Mouse (Mus musculus): ENCODE results near the gene Ccn6.

Ccn6 gene

DNA sequence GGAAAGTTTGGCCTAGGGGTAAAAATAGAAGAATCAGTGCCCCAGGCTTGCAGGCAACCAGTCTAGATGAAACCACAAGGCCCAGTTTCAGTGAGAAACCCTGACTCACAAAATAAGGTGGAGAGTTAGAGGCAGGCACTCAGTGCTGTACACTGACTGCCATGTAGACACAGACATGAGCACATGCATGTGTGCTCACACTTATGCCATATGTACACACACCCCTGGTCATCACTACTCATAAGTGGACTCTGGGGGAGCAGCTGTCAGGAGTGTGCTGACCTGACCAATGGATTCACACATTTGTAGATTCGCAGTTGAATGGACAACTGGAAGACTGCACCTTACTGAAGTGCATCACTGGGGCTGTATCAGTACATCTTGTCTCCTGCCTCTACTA lies 2.2 kb downstream of the Ccn6 start:
- no peak for DNase-seq (ENCODE audit: low spot score in 2 of 2)

DNA sequence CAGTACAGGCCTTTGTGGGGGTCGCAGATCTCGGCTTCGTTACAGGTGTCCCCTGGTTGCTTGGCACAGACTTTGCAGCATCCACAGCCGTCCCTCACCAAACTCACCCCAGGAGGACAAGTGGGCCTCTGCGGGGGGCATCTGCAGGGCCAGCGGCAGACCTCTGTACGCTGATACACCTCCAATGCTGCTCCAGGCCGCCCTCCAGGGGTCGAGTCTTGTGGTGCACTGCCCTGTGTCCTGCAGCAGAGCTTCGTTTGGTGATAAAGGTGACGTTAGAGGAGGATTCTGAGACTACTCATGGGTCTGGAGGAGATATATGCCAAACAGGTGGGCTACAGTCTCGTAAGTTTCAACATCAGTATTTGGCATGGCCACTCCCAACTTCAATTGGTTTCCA lies 5.3 kb downstream of the Ccn6 start:
- no peak for DNase-seq (ENCODE audit: low spot score in 2 of 2)

DNA sequence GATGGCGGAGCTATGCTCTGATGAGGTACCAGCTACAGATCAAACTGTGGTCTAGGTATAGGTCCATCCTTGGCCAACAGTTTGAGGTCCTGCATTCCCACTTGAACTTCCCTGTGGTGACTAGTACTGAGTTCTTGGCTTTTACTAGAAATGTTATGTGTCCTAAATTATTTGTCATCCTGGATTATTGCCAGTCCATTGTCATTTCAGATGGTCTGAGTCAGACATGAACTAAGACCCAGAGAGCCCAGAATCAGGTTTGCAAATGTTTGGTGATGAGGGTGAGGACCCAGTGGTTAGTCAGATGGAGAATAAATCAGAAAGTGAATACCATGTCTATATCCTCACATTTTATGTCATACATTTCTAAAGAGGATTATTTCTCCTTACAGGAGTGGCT lies 6.3 kb downstream of the Ccn6 start:
- DNase-seq (ENCODE audit: low spot score in 2 of 2): no peak

DNA sequence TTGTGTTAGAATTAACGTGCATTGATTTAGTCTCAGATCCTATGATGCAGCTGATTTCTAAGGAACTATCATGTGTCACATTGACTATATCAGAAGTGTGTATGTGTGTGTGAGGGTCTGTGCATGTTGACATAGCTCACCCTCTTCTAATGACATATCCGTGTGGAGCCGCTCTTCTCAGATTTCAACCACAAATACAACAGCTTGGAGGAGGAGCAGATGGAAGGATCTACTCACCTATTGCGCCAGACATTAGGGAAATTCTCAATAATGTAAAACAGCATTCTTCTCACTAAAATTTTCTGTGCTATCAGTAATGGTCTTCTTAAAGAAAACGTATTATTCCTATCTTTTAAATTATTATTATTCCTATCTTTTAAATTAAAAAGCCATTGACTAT lies 6.9 kb downstream of the Ccn6 start:
- DNase-seq (ENCODE audit: low spot score in 2 of 2): no peak

DNA sequence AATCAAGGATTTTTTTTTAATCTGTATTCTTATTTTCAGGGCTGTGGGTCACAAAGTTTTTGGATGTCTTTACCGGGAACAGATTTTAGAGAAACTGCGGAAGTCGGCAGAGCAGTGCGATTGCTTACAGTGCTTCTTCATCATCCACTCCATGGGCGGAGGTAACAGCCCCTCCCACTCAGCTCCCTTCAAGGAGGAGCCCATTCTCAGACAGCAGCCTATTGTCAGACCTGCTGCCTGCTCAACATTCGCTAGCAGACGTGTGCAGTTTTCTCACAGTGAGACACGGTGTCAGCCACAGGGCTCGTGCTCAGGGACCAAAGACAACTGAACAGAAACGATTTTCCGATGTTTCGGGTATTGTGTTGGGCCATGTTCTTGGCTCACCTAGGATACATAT lies 21.4 kb downstream of the Ccn6 start:
- no peak for DNase-seq (ENCODE audit: low spot score in 2 of 2)

DNA sequence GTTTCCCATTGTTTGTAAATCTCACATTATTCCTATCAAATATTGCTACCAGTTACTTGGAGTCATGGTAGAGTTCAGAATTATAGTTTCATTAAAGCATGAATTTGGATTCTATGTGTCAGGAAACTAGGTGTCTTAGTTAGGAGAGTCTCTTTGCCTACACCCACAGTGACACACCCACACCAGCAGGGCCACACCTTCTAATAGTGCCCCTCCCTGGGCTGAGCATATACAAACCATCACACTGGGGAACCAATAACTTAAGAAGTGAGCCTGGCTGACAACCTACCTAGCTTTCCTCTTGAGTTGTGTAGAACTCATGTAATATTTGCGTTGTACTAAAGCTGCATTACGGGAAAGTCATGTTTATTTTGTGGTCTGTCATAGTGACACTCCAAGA lies 22.2 kb downstream of the Ccn6 start:
- no peak for DNase-seq (ENCODE audit: low spot score in 2 of 2)

DNA sequence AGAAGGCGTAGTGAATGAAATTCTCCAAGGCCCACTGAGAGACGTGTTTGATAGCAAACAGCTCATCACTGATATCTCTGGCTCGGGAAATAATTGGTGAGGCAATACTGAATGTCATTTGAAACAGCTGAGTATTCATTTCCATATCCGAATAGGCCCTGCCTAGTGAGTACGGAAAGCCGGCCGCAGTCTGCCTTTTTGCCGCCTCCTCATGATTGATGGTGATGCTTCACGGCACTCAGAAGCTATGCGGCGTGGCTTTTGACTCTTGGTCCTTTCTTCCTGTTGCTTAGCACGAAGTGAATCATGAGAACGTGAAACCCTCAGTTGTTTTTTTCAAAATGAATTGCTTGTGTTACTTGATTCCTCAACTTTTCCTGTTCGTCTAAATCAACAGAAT lies 22.8 kb downstream of the Ccn6 start:
- DNase-seq (ENCODE audit: low spot score in 2 of 2): no peak

DNA sequence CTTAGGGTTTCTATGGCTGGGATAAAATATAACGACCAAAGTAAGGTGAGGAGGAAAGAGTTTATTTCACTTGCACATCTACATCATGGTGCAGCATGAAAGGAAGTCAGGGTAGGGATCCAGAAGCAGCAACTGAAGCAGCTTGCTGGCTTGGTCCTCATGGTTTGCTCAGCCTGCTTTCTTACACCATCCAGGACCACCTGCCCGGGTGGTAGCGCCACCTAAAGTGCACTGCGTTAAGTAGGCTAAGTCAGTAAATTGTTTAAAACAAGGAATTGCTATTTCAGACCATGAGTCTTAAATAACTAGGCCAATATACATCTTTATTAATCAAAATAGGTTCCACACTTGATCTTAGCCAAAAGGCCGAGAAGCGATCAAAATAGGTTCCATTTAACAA lies 24.8 kb downstream of the Ccn6 start:
- DNase-seq (ENCODE audit: low spot score in 2 of 2): no peak

DNA sequence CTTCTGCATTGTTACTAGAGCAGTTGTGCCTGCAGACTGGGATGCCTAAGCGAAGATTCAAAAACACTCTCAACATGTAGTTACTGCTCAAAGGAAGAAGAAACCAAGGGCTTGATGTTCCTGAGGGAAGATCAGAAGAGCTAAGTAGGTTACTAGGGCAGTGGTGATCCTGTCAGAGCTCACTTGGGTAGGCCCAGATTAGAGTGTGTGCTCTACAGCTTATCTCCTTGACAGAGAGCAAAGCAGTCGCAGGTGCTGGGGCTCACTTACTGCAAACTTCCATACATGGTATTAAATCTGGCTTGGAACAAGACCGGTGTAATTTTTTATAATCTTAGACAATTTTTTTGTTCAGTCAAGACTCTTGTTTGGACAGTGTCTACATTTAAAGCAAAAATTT lies 25.8 kb downstream of the Ccn6 start:
- DNase-seq (ENCODE audit: low spot score in 2 of 2): no peak

DNA sequence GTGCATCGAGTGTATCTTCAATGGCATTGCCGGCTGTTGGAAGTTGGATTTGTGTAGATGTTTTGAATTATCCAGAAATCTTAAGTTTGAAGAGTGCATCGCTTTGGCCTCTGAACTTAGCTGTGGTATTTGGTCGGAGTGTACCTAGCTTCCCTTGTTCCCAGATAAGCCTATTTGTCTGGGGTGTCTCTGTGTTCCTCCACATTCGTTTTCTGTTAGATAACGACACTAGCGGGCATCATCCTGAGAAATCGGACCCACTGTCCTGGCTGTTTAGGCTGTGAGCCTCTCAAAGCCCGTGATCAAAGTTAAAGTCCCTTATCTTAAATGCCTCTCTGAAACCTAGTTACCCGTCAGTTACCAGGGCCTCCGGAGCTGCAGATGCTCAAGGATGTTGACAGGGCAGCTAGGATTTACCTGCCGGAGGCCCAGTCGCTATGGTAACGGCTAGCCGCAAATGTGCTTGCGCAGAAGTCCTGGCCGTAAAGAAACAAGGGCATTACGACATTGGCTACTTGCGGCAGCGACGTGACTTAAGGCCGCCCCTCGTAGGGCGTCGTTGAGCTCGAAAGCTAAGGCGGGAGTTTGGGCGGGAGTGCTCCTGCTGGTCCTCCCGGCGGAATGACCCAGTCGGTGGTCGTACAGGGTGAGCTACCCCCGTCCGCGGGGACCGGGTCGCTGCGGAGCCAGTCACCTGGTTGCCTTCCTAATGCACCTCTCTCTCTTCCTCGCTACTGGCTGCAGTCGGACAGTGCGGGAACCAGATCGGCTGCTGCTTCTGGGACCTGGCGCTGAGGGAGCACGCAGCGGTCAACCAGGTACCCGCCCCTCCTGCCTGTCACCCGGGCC lies 29.9 kb downstream of the Ccn6 start, which contains the start of the genes Fam229b and Tube1:
Fam229b (minus strand) TSS at position 453 of the 849 bp plus-strand sequence.
Tube1 (plus strand) TSS at position 515 of the 849 bp plus-strand sequence.
- DNase-seq (ENCODE audit: low spot score in 2 of 2): peak; percentile 75 to 83

DNA sequence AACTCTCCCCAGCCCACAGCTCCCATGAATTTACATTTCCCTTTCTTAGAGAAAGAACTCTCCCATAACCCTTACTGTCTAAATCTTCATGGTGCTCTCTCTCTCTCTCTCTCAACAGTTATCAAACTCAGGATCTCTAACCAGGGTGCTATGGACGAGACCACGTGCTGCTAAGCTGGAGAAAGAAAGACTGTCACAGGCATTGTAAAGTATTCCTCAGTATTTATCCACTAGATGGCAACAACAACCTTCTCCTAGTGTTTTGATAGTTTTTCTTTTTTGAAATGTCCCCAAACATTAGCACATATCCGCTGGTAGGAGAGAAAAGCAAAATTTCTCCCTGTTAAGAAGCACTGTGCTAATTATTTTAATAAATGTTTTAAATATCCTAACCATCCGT lies 42.2 kb downstream of the Ccn6 start:
- no peak for DNase-seq (ENCODE audit: low spot score in 2 of 2)

DNA sequence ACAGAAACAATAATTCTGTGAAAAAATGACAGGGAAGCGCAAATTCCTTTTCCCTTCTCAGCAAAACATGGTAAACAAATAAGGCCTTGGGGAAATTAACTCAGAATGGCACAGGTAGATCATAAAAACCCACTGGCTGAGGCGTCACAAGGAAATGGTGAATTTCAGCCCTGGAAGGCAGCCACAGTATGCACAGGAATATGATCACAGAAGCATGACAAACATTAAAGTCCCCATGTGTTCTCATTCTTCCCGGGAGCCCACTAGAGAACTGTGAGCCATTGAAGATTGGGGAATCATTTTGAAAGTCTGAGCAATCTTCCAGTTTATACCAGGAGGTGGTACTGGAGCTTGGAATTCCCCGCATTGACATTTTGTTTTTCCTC lies 54.1 kb downstream of the Ccn6 start:
- no peak for DNase-seq (ENCODE audit: low spot score in 2 of 2)

DNA sequence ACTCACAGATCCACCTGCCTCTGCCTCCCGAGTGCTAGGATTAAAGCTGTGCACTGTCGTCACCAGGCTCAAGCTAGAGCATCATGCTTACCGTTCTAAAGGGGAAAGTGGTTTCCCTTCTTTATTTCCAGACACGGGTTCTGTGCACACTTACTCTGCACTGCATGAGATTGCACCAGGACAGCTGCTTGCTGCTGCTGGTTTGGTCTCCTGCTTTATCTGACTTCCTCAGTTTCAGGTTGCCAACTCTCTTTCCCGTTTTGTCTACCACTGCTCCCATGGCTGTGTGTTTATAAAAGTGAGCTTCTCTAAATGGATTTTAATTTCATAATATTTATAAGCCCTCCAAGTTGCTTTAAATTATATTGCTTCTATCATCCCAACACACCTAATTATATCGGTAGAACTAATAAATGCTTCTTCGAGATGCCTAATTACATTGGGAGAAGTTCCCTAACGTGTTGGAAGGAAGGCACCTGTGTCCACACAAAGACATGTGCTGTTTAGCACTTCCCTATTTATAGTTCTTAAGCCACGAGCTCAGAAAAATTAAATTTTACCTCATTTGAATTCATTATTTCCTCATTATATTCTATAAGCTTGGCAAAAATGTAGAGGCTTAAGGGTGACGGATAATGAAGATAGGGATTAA lies 54.6 kb downstream of the Ccn6 start:
- DNase-seq (ENCODE audit: low spot score in 2 of 2): no peak

DNA sequence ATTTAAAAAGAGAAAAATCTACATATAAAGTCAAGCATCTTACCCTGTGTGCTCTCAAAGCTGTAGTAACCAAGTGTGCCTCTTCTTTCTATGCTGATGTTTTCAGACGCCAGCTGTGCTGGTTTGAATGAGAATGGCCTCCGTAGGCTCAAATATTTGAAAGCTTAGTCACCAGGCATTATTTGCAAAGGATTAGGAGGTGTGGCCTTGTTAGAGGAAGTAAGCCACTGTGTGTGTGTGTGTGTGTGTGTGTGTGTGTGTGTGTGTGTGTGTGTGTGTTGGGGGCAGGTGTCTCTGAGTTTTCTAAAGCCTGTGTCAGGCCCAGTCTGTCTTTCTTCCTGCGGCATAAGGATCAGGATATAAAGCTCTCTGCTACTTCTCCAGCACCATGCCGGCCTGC lies 56.7 kb downstream of the Ccn6 start:
- DNase-seq (ENCODE audit: low spot score in 2 of 2): no peak

DNA sequence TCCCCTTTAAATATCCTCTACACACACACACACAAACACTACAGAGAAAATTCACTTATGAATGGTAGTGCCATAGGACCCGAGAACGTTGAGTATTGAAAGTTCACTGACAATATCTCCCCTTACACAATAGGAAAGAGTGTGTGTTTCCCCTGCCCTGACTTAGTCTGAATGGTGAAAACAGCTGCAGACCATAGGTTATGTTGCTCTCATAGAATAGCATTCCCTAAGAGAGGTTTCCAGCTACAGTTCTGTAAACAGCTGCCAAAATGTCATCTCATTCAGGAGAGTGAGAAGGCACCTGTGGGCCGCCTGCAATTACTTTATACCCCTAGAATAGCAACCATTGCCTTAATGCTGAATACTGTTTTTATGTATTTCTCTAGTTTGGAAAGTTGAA lies 57.2 kb downstream of the Ccn6 start:
- no peak for DNase-seq (ENCODE audit: low spot score in 2 of 2)

DNA sequence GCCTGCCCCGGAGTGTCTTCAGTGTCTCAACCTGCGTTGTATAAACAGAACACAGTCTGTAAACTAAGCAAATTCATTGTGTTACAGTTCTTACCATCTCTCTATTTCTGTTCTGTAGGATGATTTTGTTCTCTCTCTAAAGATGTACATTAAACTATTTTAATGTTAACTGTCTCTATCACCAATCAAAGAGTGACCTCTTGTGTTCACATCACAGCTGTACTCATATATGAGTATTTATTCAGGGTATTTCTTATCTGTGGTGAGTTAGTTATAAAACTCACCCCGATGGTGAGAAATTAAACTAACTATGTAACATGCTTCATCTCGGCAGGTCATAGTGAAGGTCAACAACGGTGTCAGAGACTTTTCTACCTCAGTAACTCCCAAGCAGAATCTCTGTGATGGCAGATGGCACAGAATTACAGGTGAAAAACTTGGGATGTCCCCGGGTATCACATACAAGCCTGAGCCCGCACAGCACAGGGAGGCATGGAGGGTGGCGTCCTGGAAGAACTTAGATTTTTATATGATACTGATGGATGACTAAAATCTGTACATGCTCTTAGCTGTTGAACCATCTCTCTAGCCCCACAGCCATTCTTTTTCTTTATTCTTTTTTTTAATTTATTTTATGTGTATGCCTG lies 58.7 kb downstream of the Ccn6 start:
- no peak for DNase-seq (ENCODE audit: low spot score in 2 of 2)

All from natural killer cell, adult 2 months (primary cell).